Mouse (Mus musculus) limb, embryonic 15.5 days (tissue): ENCODE results near the gene Cacna1h. TPM values are rescaled to one million over a fixed set of nuclear protein-coding genes. Genes with fewer than 3 reads are reported as not detected.

ENCODE experiments used
- ATAC-seq: fragments of 200-750 bp; cut with Nextera tagmentation; 2 replicates; pipeline ENCODE4 v1.8.0; 2017; ENCODE audit warnings: low read depth, moderate TSS enrichment; ENCODE audit not compliant: insufficient number of reproducible peaks, low FRiP score, low TSS enrichment
- H3K27ac ChIP-seq: fragments of 300-500 bp; sonication (generic); 2 replicates; pipeline ENCODE4 v1.5.1; 2015; ENCODE audit warnings: moderate library complexity, mild to moderate bottlenecking, inconsistent platforms
- H3K27me3 ChIP-seq: fragments of 300-500 bp; sonication (generic); 2 replicates; pipeline ENCODE4 v1.6.1; 2015; ENCODE audit warnings: inconsistent platforms
- H3K36me3 ChIP-seq: fragments of 300-500 bp; sonication (generic); 2 replicates; pipeline ENCODE4 v1.6.1; 2015; ENCODE audit warnings: inconsistent platforms
- H3K4me1 ChIP-seq: fragments of 300-500 bp; sonication (generic); 2 replicates; pipeline ENCODE4 v1.6.1; 2015; ENCODE audit warnings: inconsistent platforms
- H3K4me2 ChIP-seq: fragments of 300-500 bp; sonication (generic); 2 replicates; pipeline ENCODE4 v1.6.1; 2015; ENCODE audit warnings: mild to moderate bottlenecking, inconsistent platforms
- H3K4me3 ChIP-seq: fragments of 300-500 bp; sonication (generic); 2 replicates; pipeline ENCODE4 v1.5.1; 2015; ENCODE audit warnings: mild to moderate bottlenecking, inconsistent platforms
- H3K9ac ChIP-seq: fragments of 300-500 bp; sonication (generic); 2 replicates; pipeline ENCODE4 v1.6.1; 2015; ENCODE audit warnings: inconsistent platforms
- H3K9me3 ChIP-seq: fragments of 300-500 bp; sonication (generic); 2 replicates; pipeline ENCODE4 v1.6.1; 2016; ENCODE audit warnings: inconsistent platforms
- WGBS: fragments of 180-500 bp; shearing (Covaris S2); methylation state at CpG from one replicate; pipeline ENCODE4 v1.1.7; 2015; 5-methylcytosine and 5-hydroxymethylcytosine counted together
- polyA plus RNA-seq: library from polyadenylated mRNA; unstranded; fragments of >200 nt; fragmentation: Nextera tagmentation; extraction: Ambion mirVana; gene quantifications from 2 replicates; pipeline ENCODE4 v1.2.1, GENCODE M21; 2015

The Cacna1h gene
- polyA plus RNA-seq, 1 experiment from 2014 or later, result 3.8 TPM

DNA sequence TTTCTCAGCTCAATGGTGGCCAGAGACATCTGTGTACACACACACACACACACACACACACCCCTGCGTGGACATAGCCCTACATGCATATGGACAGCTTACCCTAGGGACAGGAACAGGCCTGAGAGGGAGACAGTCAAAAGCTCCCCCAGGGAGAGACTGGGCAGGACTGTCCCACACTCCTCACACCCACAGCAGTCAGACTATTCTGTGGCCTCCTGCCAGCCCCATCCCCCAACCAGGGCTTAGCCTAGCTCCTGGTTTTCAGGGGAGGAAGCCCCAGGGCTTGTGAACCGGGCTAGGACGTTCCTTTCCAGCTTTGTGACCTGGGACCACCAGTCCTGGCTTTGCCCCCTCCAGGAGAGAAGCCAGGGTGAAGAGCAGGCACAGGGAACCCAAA is 17.4 kb downstream of the Cacna1h start:
- 13% methylated on average over 3 of the region's 3 CpGs for WGBS
- no peak overlapping the region for H3K9ac ChIP-seq
- peak; percentile 1; the same call in 1 of the 2 replicates for ATAC-seq

DNA sequence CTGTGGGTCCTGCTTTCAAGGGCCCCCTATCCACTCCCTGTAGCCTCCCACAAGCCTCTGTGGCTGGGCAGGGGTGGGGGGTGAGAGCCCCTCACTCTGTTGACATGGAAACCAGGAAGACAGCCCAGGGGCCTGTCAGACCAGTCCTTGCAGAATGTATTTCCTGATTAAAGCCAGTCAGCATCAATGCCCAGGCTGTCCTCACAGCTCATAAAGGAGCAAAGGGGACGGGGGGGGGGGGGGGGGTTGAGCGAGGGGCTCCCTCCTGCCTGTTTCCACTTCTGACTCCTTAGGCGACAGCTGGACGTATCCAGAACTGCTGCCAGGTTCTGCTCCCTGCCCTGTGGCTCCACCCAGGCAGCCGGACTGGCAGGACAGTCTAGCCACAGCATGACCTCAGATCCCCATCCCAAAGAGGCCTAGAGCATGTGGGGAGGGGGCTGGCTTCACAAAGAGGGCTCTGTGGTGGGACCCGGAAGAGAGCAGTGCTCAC is 18.1 kb downstream of the Cacna1h start:
- H3K4me2 ChIP-seq, result peak overlapping the region; percentile 30
- no peaks in the 10 kb centered on the region for H3K36me3 ChIP-seq
- H3K27me3 ChIP-seq, result no peaks in the 10 kb centered on the region
- H3K4me1 ChIP-seq, result peaks cover 63% of the 10 kb centered on the region
- WGBS, result 16% methylated on average over 5 of the region's 6 CpGs
- H3K27ac ChIP-seq, result peak overlapping the region; percentile 83
- H3K9me3 ChIP-seq, result no peaks in the 10 kb centered on the region
- peak; percentile 74 for ATAC-seq
- no peak overlapping the region for H3K4me3 ChIP-seq
- H3K9ac ChIP-seq, result no peak overlapping the region

More for the DNA sequence above, 17.4 kb downstream of the Cacna1h start:
- Histone ChIP-seq H3K36me3 (no peaks in the 10 kb centered on the region), H3K4me1 (peaks cover 56% of the 10 kb centered on the region), H3K9me3 (no peaks in the 10 kb centered on the region), H3K4me2 (0 out of 2 replicates have a peak overlapping the region, but pooled peaks have one; percentile 19), H3K27me3 (no peaks in the 10 kb centered on the region), H3K4me3 (no peak overlapping the region), H3K27ac (peak overlapping the region; percentile 83)

DNA sequence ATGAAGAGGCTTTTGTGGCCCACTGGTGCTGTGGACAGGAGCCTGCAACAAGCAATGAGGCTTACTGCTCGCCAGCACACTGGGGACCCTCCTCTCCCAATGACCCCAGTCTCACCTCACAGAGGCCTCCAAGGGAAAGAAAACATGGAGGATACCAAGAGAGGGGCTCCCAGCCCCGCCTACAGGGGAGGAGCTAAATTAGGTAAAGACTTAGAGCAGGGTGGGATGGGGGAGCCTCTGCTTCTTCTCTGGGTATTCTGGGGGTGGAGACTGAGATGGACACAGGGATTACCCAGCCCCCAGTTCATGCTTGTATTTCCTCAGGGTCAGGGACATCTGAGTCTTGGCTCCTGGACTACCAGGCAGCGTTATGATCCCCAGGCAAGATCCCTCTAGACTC is 18.7 kb downstream of the Cacna1h start:
- peak overlapping the region; percentile 83 for H3K27ac ChIP-seq
- H3K4me2 ChIP-seq, result no peak overlapping the region; the same call in 1 of the 2 replicates
- H3K9me3 ChIP-seq, result no peaks in the 10 kb centered on the region
- WGBS, result 17% methylated on average over 3 of the region's 3 CpGs
- no peak for ATAC-seq
- H3K4me3 ChIP-seq, result no peak overlapping the region
- H3K27me3 ChIP-seq, result no peaks in the 10 kb centered on the region
- H3K9ac ChIP-seq, result no peak overlapping the region
- no peaks in the 10 kb centered on the region for H3K36me3 ChIP-seq
- H3K4me1 ChIP-seq, result peaks cover 66% of the 10 kb centered on the region

DNA sequence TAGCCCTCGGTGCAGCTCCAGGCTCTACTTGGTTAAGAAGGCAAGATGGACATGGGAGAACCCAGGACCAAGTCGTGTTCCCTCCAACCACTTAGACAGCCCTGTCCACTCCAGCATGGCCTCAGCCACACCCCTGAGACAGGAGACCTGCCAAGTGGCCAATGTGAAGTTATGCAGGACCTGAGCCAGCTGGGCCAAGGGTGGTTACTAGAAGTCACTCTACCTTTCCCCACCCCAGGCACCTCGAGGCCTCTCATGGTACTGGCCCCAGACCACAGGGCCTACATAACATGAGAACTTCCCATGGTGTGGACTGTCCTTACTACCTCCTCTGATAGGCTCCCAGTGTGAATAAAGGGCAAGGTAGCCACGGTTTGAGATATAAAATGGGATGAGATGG is 19.4 kb downstream of the Cacna1h start:
- H3K9me3 ChIP-seq, result no peaks in the 10 kb centered on the region
- peaks cover 68% of the 10 kb centered on the region for H3K4me1 ChIP-seq
- peak overlapping the region; percentile 83 for H3K27ac ChIP-seq
- 57% methylated on average over 4 of the region's 4 CpGs for WGBS
- H3K27me3 ChIP-seq, result no peaks in the 10 kb centered on the region
- H3K4me2 ChIP-seq, result no peak overlapping the region
- no peak for ATAC-seq
- no peaks in the 10 kb centered on the region for H3K36me3 ChIP-seq
- H3K9ac ChIP-seq, result no peak overlapping the region
- no peak overlapping the region for H3K4me3 ChIP-seq

DNA sequence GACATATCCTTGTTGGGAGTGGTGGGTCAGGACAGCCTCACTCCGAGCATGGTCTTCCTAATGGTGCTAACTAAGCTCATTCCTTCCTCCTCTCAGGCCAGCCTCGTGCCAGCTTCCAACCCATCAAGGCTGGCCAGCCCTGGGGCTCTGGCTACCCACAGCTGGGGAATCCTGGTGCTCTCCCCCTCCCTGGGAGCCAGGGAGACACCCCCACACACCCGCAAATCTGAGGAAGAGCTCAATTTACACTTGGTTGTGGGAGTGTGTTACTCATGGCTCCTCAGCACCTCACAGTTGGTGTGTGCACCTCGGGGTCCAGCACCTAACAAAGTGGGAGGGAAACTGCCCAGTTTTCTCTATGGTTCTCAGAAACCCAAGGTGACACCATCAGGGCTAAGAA is 22.3 kb downstream of the Cacna1h start:
- peak overlapping the region; percentile 47 for H3K27ac ChIP-seq
- 39% methylated on average over 4 of the region's 4 CpGs for whole genome bisulfite sequencing

DNA sequence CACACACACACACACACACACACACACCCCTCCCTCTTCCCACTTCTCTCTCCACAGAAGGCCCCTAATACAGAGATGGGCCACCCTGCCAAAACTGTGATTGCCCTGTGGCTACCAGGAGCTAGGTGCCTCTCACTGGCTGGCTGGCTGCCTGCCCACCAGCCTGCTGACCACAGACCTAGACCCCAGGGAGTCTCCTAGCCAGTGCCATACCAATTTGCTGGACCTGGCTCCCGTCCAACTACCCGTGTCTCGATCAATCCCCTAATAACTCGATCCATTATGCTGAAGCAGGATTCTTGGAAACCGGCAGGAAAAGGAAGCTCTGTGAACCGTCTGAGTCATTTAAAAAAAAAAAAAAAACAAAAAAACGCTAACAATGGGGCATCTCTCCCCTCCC is 22.8 kb downstream of the Cacna1h start:
- 21% methylated on average over 7 of the region's 7 CpGs for WGBS
- Histone ChIP-seq H3K36me3 (no peaks in the 10 kb centered on the region), H3K4me1 (peaks cover 73% of the 10 kb centered on the region), H3K4me3 (no peak overlapping the region), H3K9me3 (no peaks in the 10 kb centered on the region), H3K27ac (0 out of 2 replicates have a peak overlapping the region, but pooled peaks have one; percentile 47), H3K27me3 (no peaks in the 10 kb centered on the region), H3K4me2 (no peak overlapping the region), H3K9ac (no peak overlapping the region)
- ATAC-seq, result no peak

More for the DNA sequence above, 22.3 kb downstream of the Cacna1h start:
- H3K9ac ChIP-seq, result no peak overlapping the region
- peaks cover 73% of the 10 kb centered on the region for H3K4me1 ChIP-seq
- no peaks in the 10 kb centered on the region for H3K36me3 ChIP-seq
- no peaks in the 10 kb centered on the region for H3K27me3 ChIP-seq
- H3K4me2 ChIP-seq, result no peak overlapping the region
- ATAC-seq, result no peak
- H3K4me3 ChIP-seq, result no peak overlapping the region
- H3K9me3 ChIP-seq, result no peaks in the 10 kb centered on the region

DNA sequence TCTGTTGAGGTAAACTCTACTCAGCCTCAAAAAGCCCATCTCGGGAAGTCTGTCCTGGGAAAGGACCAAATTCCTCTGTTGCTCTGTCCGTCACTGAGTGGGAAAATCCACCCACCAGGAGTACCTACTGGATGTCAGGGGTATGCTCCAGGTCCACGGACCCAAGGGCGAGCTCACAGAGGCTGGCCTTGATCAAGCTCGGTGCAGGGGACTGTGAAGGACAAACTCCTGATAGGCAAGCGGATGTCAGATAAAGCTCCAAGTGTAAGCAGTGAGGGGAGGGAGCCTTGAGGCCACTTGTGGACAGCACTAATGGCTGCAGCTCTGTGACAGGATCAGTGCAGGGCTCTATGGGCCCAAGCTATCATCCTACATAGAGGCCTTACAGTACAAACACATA is 23.4 kb downstream of the Cacna1h start:
- peak overlapping the region; percentile 67 for H3K27ac ChIP-seq
- H3K4me1 ChIP-seq, result peaks cover 73% of the 10 kb centered on the region
- no peak overlapping the region for H3K9ac ChIP-seq
- no peaks in the 10 kb centered on the region for H3K9me3 ChIP-seq
- no peaks in the 10 kb centered on the region for H3K36me3 ChIP-seq
- no peak for ATAC-seq
- H3K27me3 ChIP-seq, result no peaks in the 10 kb centered on the region
- H3K4me3 ChIP-seq, result no peak overlapping the region
- H3K4me2 ChIP-seq, result no peak overlapping the region
- 77% methylated on average over 6 of the region's 6 CpGs for WGBS

DNA sequence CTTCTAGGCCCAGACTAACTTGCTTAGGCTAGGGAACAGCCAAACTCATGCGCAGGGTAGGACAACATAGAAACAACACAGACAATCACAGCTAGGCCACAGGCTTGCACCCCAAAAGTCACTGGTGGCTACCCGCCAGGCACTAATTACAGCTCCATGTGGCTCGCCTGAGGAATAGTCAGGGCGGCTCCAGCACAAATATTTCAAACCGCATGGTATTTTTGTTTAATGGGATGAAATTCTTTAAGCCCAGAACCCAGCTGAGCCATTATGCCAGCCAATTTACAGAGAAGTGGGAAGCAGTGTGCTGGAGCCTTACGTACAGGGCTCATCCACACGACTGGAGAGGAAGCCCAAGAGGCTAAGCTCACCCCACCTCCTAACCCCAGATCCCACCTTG is 24.0 kb downstream of the Cacna1h start:
- peak overlapping the region; percentile 67 for H3K27ac ChIP-seq
- H3K36me3 ChIP-seq, result no peaks in the 10 kb centered on the region
- no peak for ATAC-seq
- no peaks in the 10 kb centered on the region for H3K27me3 ChIP-seq
- peaks cover 71% of the 10 kb centered on the region for H3K4me1 ChIP-seq
- 34% methylated on average over 7 of the region's 7 CpGs for WGBS
- no peak overlapping the region for H3K9ac ChIP-seq
- no peak overlapping the region for H3K4me2 ChIP-seq
- H3K4me3 ChIP-seq, result no peak overlapping the region
- no peaks in the 10 kb centered on the region for H3K9me3 ChIP-seq

DNA sequence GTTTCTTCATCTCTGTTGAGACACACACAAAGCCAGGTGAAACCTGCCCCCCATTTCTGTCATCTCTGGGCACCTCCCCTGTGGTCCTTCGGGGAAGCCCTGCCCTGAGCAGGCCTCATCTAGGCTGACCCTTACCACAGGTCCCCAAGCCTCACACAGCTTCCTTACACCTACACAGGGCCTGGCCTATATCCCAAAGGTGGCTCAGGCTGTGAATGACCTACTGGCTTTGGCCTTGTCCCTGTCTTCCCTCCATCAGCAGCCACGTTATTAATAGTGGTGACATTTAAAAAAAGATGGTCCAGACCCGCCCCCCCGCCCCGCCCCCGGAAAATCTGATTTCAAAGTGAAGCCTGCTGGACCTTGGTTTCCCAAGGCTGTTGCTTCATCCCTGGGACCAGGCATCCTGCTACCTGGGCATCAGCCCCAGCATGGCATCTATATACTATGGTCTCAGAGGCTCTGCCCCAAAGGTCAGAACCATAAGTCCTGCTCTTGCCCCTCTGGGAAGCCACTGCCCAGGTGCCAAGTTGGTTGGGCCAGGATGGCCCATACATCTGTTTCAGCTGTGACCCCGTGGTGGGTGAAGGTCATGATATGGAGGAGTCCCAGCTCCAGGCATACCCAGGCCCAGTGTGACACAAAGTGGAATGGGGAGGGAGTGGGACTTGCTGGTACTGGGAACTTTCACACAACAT is 25.1 kb downstream of the Cacna1h start:
- no peak for ATAC-seq
- 84% methylated on average over 7 of the region's 7 CpGs for WGBS
- H3K4me1 ChIP-seq, result peaks cover 61% of the 10 kb centered on the region
- no peak overlapping the region for H3K4me3 ChIP-seq
- no peak overlapping the region for H3K4me2 ChIP-seq
- H3K9ac ChIP-seq, result no peak overlapping the region
- H3K27me3 ChIP-seq, result no peaks in the 10 kb centered on the region
- H3K9me3 ChIP-seq, result no peaks in the 10 kb centered on the region
- no peaks in the 10 kb centered on the region for H3K36me3 ChIP-seq
- H3K27ac ChIP-seq, result no peak overlapping the region

DNA sequence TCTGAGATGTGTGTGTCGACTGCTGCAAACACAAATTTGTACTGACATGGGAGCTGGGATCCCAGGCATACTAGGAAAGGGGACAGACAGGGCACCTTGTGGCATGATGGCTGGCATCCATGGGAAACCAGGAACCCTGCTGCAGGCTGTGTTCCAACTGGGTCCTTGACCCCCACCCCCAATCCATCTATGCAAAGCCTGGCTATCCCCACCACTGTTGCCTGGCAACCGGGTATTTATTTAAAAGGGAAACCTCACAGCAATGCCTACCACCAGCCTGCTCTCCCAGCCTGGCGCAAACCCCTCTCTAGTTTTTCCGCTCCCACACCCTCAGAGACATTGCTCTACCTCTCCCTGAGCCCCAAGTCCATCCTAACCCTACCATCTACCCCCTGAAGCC is 26.2 kb downstream of the Cacna1h start:
- H3K9me3 ChIP-seq, result no peaks in the 10 kb centered on the region
- H3K27me3 ChIP-seq, result no peaks in the 10 kb centered on the region
- no peak overlapping the region for H3K4me2 ChIP-seq
- H3K4me1 ChIP-seq, result peaks cover 61% of the 10 kb centered on the region
- H3K9ac ChIP-seq, result no peak overlapping the region
- H3K36me3 ChIP-seq, result no peaks in the 10 kb centered on the region
- H3K4me3 ChIP-seq, result no peak overlapping the region
- peak overlapping the region; percentile 30; the same call in 1 of the 2 replicates for H3K27ac ChIP-seq
- ATAC-seq, result no peak
- WGBS, result 73% methylated on average over 4 of the region's 4 CpGs

DNA sequence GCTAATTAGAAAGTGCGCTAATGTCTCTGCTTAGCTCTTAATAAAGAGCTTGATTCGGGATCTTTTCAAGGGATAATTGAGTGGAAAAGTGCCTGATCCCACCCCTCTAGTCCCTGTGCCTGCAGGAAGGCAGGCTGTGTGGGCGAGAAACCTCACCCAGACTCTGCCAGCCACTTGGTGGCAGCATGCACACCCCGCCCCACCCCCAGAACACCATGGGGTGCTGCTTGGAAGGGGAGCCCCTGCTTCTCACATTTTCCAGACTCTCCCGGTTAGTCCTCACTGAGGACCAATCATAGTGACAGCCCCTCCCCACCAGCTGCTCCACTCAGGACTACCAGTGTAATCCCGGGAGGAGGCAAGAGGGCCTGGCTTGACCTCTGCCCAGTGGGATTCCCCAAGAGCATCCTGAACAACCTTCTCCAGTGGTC is 27.6 kb downstream of the Cacna1h start:
- Histone ChIP-seq H3K4me1 (peaks cover 56% of the 10 kb centered on the region), H3K4me3 (no peak overlapping the region), H3K9me3 (no peaks in the 10 kb centered on the region), H3K27me3 (no peaks in the 10 kb centered on the region), H3K27ac (no peak overlapping the region), H3K36me3 (no peaks in the 10 kb centered on the region), H3K9ac (no peak overlapping the region), H3K4me2 (no peak overlapping the region)
- 22% methylated on average over 6 of the region's 6 CpGs for WGBS
- no peak for ATAC-seq

DNA sequence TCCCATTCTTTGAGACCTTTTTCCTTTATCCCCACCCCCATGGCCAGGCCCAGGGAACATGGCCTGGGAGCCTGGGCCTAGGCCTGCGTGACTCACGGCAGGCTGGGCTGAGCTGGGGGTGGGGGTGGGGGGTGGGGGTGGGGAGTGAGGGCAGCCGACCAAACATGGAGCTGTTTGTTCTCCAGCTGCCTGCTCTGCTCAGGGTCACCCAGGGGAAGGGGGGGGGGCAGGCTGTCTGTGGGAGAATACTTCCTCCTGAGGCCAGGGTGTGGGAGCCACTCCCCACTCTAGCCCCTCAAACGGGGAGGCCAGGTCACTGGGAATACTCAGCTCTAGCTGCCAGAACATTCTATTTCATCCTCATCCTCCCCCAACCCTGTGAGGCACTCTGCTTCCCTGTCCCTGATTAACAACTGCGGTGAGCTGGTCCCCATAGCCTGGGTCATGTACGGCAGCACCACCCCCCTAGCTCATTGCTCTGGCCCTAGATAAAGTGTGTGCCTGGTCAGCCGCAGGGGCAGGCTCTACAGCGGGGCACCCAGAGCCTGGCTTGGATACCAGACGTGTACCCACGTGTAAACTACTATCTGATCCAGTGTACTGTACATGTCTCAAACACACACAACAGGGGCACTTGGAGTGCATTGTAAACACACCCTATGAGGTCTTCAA is 28.2 kb downstream of the Cacna1h start:
- H3K4me3 ChIP-seq, result no peak overlapping the region

More for the DNA sequence above, 28.2 kb downstream of the Cacna1h start:
- Histone ChIP-seq H3K27ac (no peak overlapping the region), H3K4me2 (no peak overlapping the region), H3K9ac (no peak overlapping the region), H3K27me3 (no peaks in the 10 kb centered on the region), H3K36me3 (no peaks in the 10 kb centered on the region), H3K9me3 (no peaks in the 10 kb centered on the region), H3K4me1 (peaks cover 49% of the 10 kb centered on the region)
- no peak for ATAC-seq
- 15% methylated on average over 9 of the region's 10 CpGs for WGBS
